Mouse (Mus musculus) E14TG2a.4 (cell line): Measurements from ENCODE around the gene Nelfb.

Source experiments
- CTCF ChIP-seq: conservative IDR thresholded peaks from 2 replicates; pipeline ENCODE4 v1.5.1; 2014; ENCODE audit warnings: low read length
- NANOG ChIP-seq: IDR thresholded peaks from 2 replicates; pipeline ENCODE4 v1.6.1; 2014; ENCODE audit warnings: borderline replicate concordance, low read length, mixed read lengths
- POU5F1 ChIP-seq: IDR thresholded peaks from 2 replicates; pipeline ENCODE4 v1.6.1; 2014; ENCODE audit warnings: low read length, borderline replicate concordance

GRCm38 (mm10) chr2:25217666-25218065 lies 6.4 kb upstream of the Nelfb start:
- no peak for TF ChIP-seq CTCF
- no peak for TF ChIP-seq POU5F1
- TF ChIP-seq NANOG: no peak
